Mouse (Mus musculus) spleen, adult 18-20 months (tissue): ENCODE data around the gene Fgfr2.
"Not testable (repeated sequence)": the region's sequence is repeated elsewhere in the genome, so short reads cannot be mapped to it uniquely, and the experiment has no call there.

Experiments
- DNase-seq, 2 experiments: peaks; one replicate each; pipeline ENCODE4 v3.0.0; 2022; ENCODE audit warnings: mixed read lengths in 2 of 2

Fgfr2 gene

GRCm38 (mm10) chr7:131434276-131434675 lies 1688.9 kb downstream of the Fgfr2 start:
- DNase-seq: no peak

- DNase-seq: no peak
These were observed 1690.9 kb downstream of the Fgfr2 start for GRCm38 (mm10) chr7:131432244-131432643.

- DNase-seq: no peak
These were observed 1695.8 kb downstream of the Fgfr2 start for GRCm38 (mm10) chr7:131427331-131427730.

GRCm38 (mm10) chr7:131424912-131425311 lies 1698.2 kb downstream of the Fgfr2 start:
- DNase-seq: no peak

GRCm38 (mm10) chr7:131417605-131418004 lies 1705.5 kb downstream of the Fgfr2 start:
- no peak for DNase-seq

GRCm38 (mm10) chr7:131416742-131417141 lies 1706.4 kb downstream of the Fgfr2 start:
- DNase-seq: not testable (repeated sequence)

GRCm38 (mm10) chr7:131411941-131412270 lies 1711.2 kb downstream of the Fgfr2 start:
- DNase-seq: no peak

GRCm38 (mm10) chr7:131411221-131411940 lies 1711.8 kb downstream of the Fgfr2 start:
- no peak for DNase-seq

- DNase-seq: peak; percentile 98 to 99
These were observed 1712.6 kb downstream of the Fgfr2 start, which contains the start of the genes Ikzf5 and Acadsb for GRCm38 (mm10) chr7:131410416-131411058. Gene Ikzf5, minus strand, starts transcription at chr7:131410521. Gene Acadsb, plus strand, starts transcription at chr7:131410601.

- no peak for DNase-seq
These were observed 1713.2 kb downstream of the Fgfr2 start for GRCm38 (mm10) chr7:131409988-131410385.

- DNase-seq: no peak
These were observed 1713.7 kb downstream of the Fgfr2 start for GRCm38 (mm10) chr7:131409321-131409987.

GRCm38 (mm10) chr7:131391761-131392160 lies 1731.4 kb downstream of the Fgfr2 start:
- not testable (repeated sequence) for DNase-seq

- no peak for DNase-seq
These were observed 1751.1 kb downstream of the Fgfr2 start for GRCm38 (mm10) chr7:131371880-131372651.

GRCm38 (mm10) chr7:131371470-131371860 lies 1751.7 kb downstream of the Fgfr2 start:
- DNase-seq: no peak

- DNase-seq: peak; percentile 75 to 87
These were observed 1752.3 kb downstream of the Fgfr2 start, which contains the start of gene Pstk for GRCm38 (mm10) chr7:131370648-131371469. Gene Pstk, plus strand, starts transcription at chr7:131371141.

- no peak for DNase-seq
These were observed 1759.0 kb downstream of the Fgfr2 start for GRCm38 (mm10) chr7:131364131-131364530.

GRCm38 (mm10) chr7:131362615-131363300 lies 1760.4 kb downstream of the Fgfr2 start, which contains the start of gene 2310057M21Rik:
Gene 2310057M21Rik, minus strand, starts transcription at chr7:131362759.
- peak; percentile 76 to 83 for DNase-seq

- no peak for DNase-seq
These were observed 1760.9 kb downstream of the Fgfr2 start for GRCm38 (mm10) chr7:131362269-131362614.

GRCm38 (mm10) chr7:131356105-131356504 lies 1767.0 kb downstream of the Fgfr2 start:
- no peak for DNase-seq

- DNase-seq: no peak
These were observed 1777.2 kb downstream of the Fgfr2 start for GRCm38 (mm10) chr7:131345856-131346541.
